ENCODE assay signal across 20 mouse cellular contexts in genomic region chr17:88421246-88421645, GRCm38 (mm10). TPM values are rescaled to one million over a fixed set of nuclear protein-coding genes. Genes with fewer than 3 reads are reported as not detected.
DNase-seq lines count a peak whose midpoint lies in the region; ATAC-seq and TF ChIP-seq lines count a peak whose summit lies in the region.
"Had no signal": no experiment of that assay in that cellular context is flagged by ENCODE, and none has a peak within 500 bp of the region (broad histone marks: within the 10 kb centered on the region; RNA-seq: fewer than 3 reads in every experiment).

No protein-coding gene starts in this region.

- WGBS in heart, postnatal 0 days: 54% methylated on average over 6 of the region's 6 CpGs
- 83% methylated on average over 6 of the region's 6 CpGs for WGBS in heart, embryonic 10.5 days
- 83% methylated on average over 6 of the region's 6 CpGs for WGBS in forebrain, embryonic 15.5 days

- no peak overlapping the region for H3K27ac ChIP-seq in heart, postnatal 0 days (ENCODE audit: low read depth)
- no peak overlapping the region for H3K27ac ChIP-seq in heart, embryonic 10.5 days
- no peak overlapping the region for H3K27ac ChIP-seq in forebrain, embryonic 15.5 days (replicated peaks)
- H3K27ac ChIP-seq: hindbrain, embryonic 15.5 days; limb, embryonic 13.5 days; liver, embryonic 15.5 days; midbrain, embryonic 15.5 days had no signal

- no peaks in the 10 kb centered on the region for H3K36me3 ChIP-seq in heart, postnatal 0 days (replicated peaks; ENCODE audit: control insufficient read depth, insufficient read depth, low read length)
- H3K36me3 ChIP-seq in heart, embryonic 10.5 days: no peaks in the 10 kb centered on the region
- no peaks in the 10 kb centered on the region for H3K36me3 ChIP-seq in forebrain, embryonic 15.5 days
- H3K36me3 ChIP-seq: hindbrain, embryonic 15.5 days; limb, embryonic 13.5 days; liver, embryonic 15.5 days; midbrain, embryonic 15.5 days had no signal

- H3K4me3 ChIP-seq in heart, postnatal 0 days (ENCODE audit: low read depth, low read length): no peak overlapping the region
- no peak overlapping the region for H3K4me3 ChIP-seq in heart, embryonic 10.5 days
- H3K4me3 ChIP-seq in forebrain, embryonic 15.5 days: no peak overlapping the region
- H3K4me3 ChIP-seq: erythroblast, embryonic 14.5 days; hindbrain, embryonic 15.5 days; limb, embryonic 13.5 days; liver, embryonic 15.5 days; megakaryocyte, embryonic 14.5 days; midbrain, embryonic 15.5 days had no signal

- no peak for TF ChIP-seq CTCF in heart, postnatal 0 days (IDR thresholded peaks at IDR 0.05; ENCODE audit: low read depth)

- no peaks in the 10 kb centered on the region for H3K27me3 ChIP-seq in heart, postnatal 0 days (ENCODE audit: control insufficient read depth, insufficient read depth, low read length)
- no peaks in the 10 kb centered on the region for H3K27me3 ChIP-seq in heart, embryonic 10.5 days (ENCODE audit: insufficient read depth, poor library complexity, severe bottlenecking)
- no peaks in the 10 kb centered on the region for H3K27me3 ChIP-seq in forebrain, embryonic 15.5 days
- H3K27me3 ChIP-seq: hindbrain, embryonic 15.5 days; limb, embryonic 13.5 days; liver, embryonic 15.5 days; megakaryocyte, embryonic 14.5 days; midbrain, embryonic 15.5 days had no signal

- H3K9ac ChIP-seq in heart, postnatal 0 days (replicated peaks; ENCODE audit: low read depth, low read length): no peak overlapping the region
- no peak overlapping the region for H3K9ac ChIP-seq in forebrain, embryonic 15.5 days (replicated peaks)
- H3K9ac ChIP-seq: forebrain, postnatal 0 days; hindbrain, embryonic 15.5 days; limb, embryonic 13.5 days; liver, embryonic 15.5 days; midbrain, embryonic 15.5 days had no signal

- intact Hi-C loops in heart, postnatal 10 days (cut with DNase I): no loop called here

- H3K9me3 ChIP-seq in heart, postnatal 0 days (replicated peaks; ENCODE audit: control insufficient read depth, low read length): no peaks in the 10 kb centered on the region
- H3K9me3 ChIP-seq in heart, embryonic 10.5 days: no peaks in the 10 kb centered on the region
- no peaks in the 10 kb centered on the region for H3K9me3 ChIP-seq in forebrain, embryonic 15.5 days
- H3K9me3 ChIP-seq: hindbrain, embryonic 15.5 days; limb, embryonic 13.5 days; liver, embryonic 15.5 days; midbrain, embryonic 15.5 days had no signal

- no peak for DNase-seq in cerebellum, postnatal 4 days (ENCODE audit: low spot score in 2 of 2)
- DNase-seq in heart, postnatal 0 days (ENCODE audit: low spot score): no peak
- DNase-seq in heart, embryonic 10.5 days (ENCODE audit: low spot score): no peak
- peak; percentile 93 for DNase-seq in cerebellum, adult 8-10 months
- peak; percentile 51 to 53 for DNase-seq in heart, postnatal 10 days
- DNase-seq: forebrain, postnatal 0 days; kidney, adult 11 months; kidney, postnatal 14 days; lung, postnatal 10 days; retina, postnatal 1 day had no signal

- peak; percentile 94 for ATAC-seq in cerebellum, adult (ENCODE audit: insufficient number of reproducible peaks, low FRiP score, low TSS enrichment)
- ATAC-seq in heart, postnatal 0 days (ENCODE audit: insufficient read depth, low read depth): peak; percentile 41; the same call in 1 of the 2 replicates
- no peak for ATAC-seq in forebrain, embryonic 15.5 days (replicated peaks)
- no peak for ATAC-seq in megakaryocyte, adult 5-6 weeks (ENCODE audit: poor library complexity, severe bottlenecking)
- ATAC-seq: CD4-positive, CD25-positive, alpha-beta regulatory T cell, adult 4 months; forebrain, postnatal 0 days; midbrain, embryonic 15.5 days had no signal

- peaks cover 4% of the 10 kb centered on the region; the same call in 1 of the 2 replicates for H3K4me1 ChIP-seq in heart, postnatal 0 days (ENCODE audit: control insufficient read depth, insufficient read depth)
- H3K4me1 ChIP-seq in heart, embryonic 10.5 days: no peaks in the 10 kb centered on the region
- H3K4me1 ChIP-seq in forebrain, embryonic 15.5 days: no peaks in the 10 kb centered on the region
- H3K4me1 ChIP-seq: hindbrain, embryonic 15.5 days; limb, embryonic 13.5 days; liver, embryonic 15.5 days; megakaryocyte, embryonic 14.5 days; midbrain, embryonic 15.5 days had no signal

- H3K4me2 ChIP-seq in heart, postnatal 0 days (ENCODE audit: low read depth, low read length): no peak overlapping the region
- H3K4me2 ChIP-seq in forebrain, embryonic 15.5 days (replicated peaks): no peak overlapping the region
- H3K4me2 ChIP-seq: hindbrain, embryonic 15.5 days; limb, embryonic 13.5 days; liver, embryonic 15.5 days; midbrain, embryonic 15.5 days had no signal

- TF ChIP-seq EP300 in heart, postnatal 0 days (IDR thresholded peaks at IDR 0.05; ENCODE audit: low read depth): no peak

RNA-seq across cellular contexts. Expression of gene Foxn2, which starts 19.3 kb away (rescaled TPM):
- total RNA-seq in heart, postnatal 0 days (2014; rRNA removed; ENCODE audit: low replicate concordance): 7.8 and 9.0 TPM in 2 replicates
- 4.9 and 5.4 TPM in 2 replicates for polyA plus RNA-seq in heart, postnatal 0 days (2015; fragmentation: Nextera tagmentation; extraction: Ambion mirVana)
- 12.7 and 13.5 TPM in 2 replicates for polyA plus RNA-seq in heart, embryonic 10.5 days (2016; fragmentation: Nextera tagmentation; extraction: Ambion mirVana)
- 10 to 100 TPM; 12.9 to 14.2 TPM for total RNA-seq in heart, postnatal 10 days (2021)
- polyA plus RNA-seq in forebrain, embryonic 15.5 days (2015; fragmentation: Nextera tagmentation; extraction: Ambion mirVana): 10.7 TPM in 2 replicates
- 68.4 and 79.4 TPM in 2 replicates for total RNA-seq in megakaryocyte, adult 5-6 weeks (2015)
- total RNA-seq in megakaryocyte, adult 5-6 weeks (2017): 93.8 and 96.1 TPM in 2 replicates

Comparison
In these comparisons a context has a peak if more than half of its experiments do, and no peak if none do; other contexts are left out.
1. DNase-seq: peak in cerebellum, adult 8-10 months (single experiment) and heart, postnatal 10 days (2 of 2); none in cerebellum, postnatal 4 days (0 of 2), heart, postnatal 0 days (single experiment) and heart, embryonic 10.5 days (single experiment).
2. ATAC-seq: peak in cerebellum, adult (single experiment) and heart, postnatal 0 days (single experiment); none in forebrain, embryonic 15.5 days (single experiment) and megakaryocyte, adult 5-6 weeks (single experiment).